Mouse (Mus musculus) E14TG2a.4 (cell line): Measurements from ENCODE around the gene Hpcal1.

ENCODE experiments used
- CTCF ChIP-seq: conservative IDR thresholded peaks from 2 replicates; pipeline ENCODE4 v1.5.1; 2014; ENCODE audit warnings: low read length
- NANOG ChIP-seq: IDR thresholded peaks from 2 replicates; pipeline ENCODE4 v1.6.1; 2014; ENCODE audit warnings: borderline replicate concordance, low read length, mixed read lengths
- POU5F1 ChIP-seq: IDR thresholded peaks from 2 replicates; pipeline ENCODE4 v1.6.1; 2014; ENCODE audit warnings: low read length, borderline replicate concordance

- no peak for TF ChIP-seq CTCF
- TF ChIP-seq POU5F1: no peak
- no peak for TF ChIP-seq NANOG
These were observed 71.8 kb downstream of the Hpcal1 start for GRCm38 (mm10) chr12:17762286-17762933.
